In the genomic region with DNA sequence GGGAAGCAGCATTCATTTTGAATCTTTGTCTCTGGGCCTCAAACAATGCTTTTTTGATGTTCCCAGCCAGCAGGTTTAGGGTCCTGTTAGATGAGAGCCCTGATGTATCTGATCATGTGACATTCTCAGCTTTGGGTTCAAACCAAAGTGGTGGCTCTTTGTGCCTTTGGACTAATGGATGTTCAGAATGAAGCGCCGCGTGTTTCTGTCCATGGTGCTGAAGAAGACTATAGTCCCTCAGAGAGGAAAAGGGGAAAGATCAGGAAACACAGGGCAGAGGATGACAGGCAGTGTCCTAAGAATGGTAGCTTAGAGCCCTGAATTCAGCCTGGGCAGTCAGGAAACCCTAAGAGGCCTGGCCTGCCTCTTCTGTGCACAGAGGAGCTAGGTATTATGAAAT, we compare ENCODE assay signal across 9 mouse cellular contexts. TPM values are rescaled to one million over a fixed set of nuclear protein-coding genes. Genes with fewer than 3 reads are reported as not detected.
DNase-seq lines count a peak whose midpoint lies in the region; TF ChIP-seq lines count a peak whose summit lies in the region.
"Had no signal": no experiment of that assay in that cellular context is flagged by ENCODE, and none has a peak within 500 bp of the region (broad histone marks: within the 10 kb centered on the region; RNA-seq: fewer than 3 reads in every experiment).

No protein-coding gene starts in this region.

- in situ Hi-C loops in ES-E14 (cut with MboI; ENCODE audit: low sequenced_read_pairs in 2 of 2, unreplicated experiment in 2 of 2) = no loop called here

- H3K9ac ChIP-seq in ES-E14 (ENCODE audit: insufficient read depth, low read depth, low read length, poor library complexity, severe bottlenecking) = no peak overlapping the region
- H3K9ac ChIP-seq: limb, embryonic 15.5 days had no signal

- no peaks in the 10 kb centered on the region; the same call in 1 of the 2 replicates for H3K27me3 ChIP-seq in limb, embryonic 10.5 days (ENCODE audit: low read depth, poor library complexity, severe bottlenecking)
- H3K27me3 ChIP-seq in splenic B cell, adult 2 months (ENCODE audit: control insufficient read depth, insufficient read depth, low read length, poor library complexity, severe bottlenecking) = no peaks in the 10 kb centered on the region; the same call in 1 of the 2 replicates

- H3K36me3 ChIP-seq in ES-E14 (ENCODE audit: control insufficient read depth, insufficient read depth, low read length, poor library complexity, severe bottlenecking) = no peaks in the 10 kb centered on the region
- no peaks in the 10 kb centered on the region for H3K36me3 ChIP-seq in limb, embryonic 10.5 days
- H3K36me3 ChIP-seq in splenic B cell, adult 2 months (ENCODE audit: control insufficient read depth, insufficient read depth, low read length, poor library complexity, severe bottlenecking) = no peaks in the 10 kb centered on the region
- H3K36me3 ChIP-seq: limb, embryonic 15.5 days had no signal

- no peak overlapping the region for H3K27ac ChIP-seq in ES-E14 (ENCODE audit: insufficient read depth, low read depth, low read length, poor library complexity, severe bottlenecking)
- no peak overlapping the region for H3K27ac ChIP-seq in limb, embryonic 10.5 days
- H3K27ac ChIP-seq: limb, embryonic 15.5 days had no signal

- no peaks in the 10 kb centered on the region for H3K9me3 ChIP-seq in ES-E14 (ENCODE audit: control insufficient read depth, insufficient read depth, low read depth, low read length)
- no peaks in the 10 kb centered on the region for H3K9me3 ChIP-seq in limb, embryonic 10.5 days (replicated peaks)
- H3K9me3 ChIP-seq: limb, embryonic 15.5 days had no signal

- WGBS in limb, embryonic 10.5 days = 0% methylated on average over 3 of the region's 3 CpGs

- peaks cover 0 to 23% of the 10 kb centered on the region in 2 experiments; a peak in 3 of 4 replicates for H3K4me1 ChIP-seq in ES-E14 (ENCODE audit: control insufficient read depth in 2 of 2, insufficient read depth in 2 of 2, low read length in 2 of 2, poor library complexity in 1 of 2)
- H3K4me1 ChIP-seq in limb, embryonic 10.5 days = peaks cover 15% of the 10 kb centered on the region

- peak; percentile 76 for DNase-seq in heart, postnatal 4 days
- no peak for DNase-seq in heart, adult 9 months (ENCODE audit: low spot score in 2 of 2)
- peak; percentile 88 for DNase-seq in ES-E14 (ENCODE audit: low read depth, low spot score)
- DNase-seq in embryo, embryonic 10 days (ENCODE audit: low spot score) = peak; percentile 88
- DNase-seq in limb, embryonic 10.5 days (ENCODE audit: low spot score) = peak; percentile 76
- DNase-seq in splenic B cell, adult 2 months (ENCODE audit: low read depth, low spot score) = peak; percentile 28
- DNase-seq in T-cell, adult 2 months (ENCODE audit: low spot score) = no peak
- no peak for DNase-seq in right cerebral cortex, postnatal 36 days (ENCODE audit: low spot score in 2 of 2)

- no peak overlapping the region for H3K4me3 ChIP-seq in ES-E14 (ENCODE audit: insufficient read depth in 1 of 2, low read depth in 1 of 2, low read length in 2 of 2, poor library complexity in 1 of 2, severe bottlenecking in 1 of 2)
- no peak overlapping the region for H3K4me3 ChIP-seq in limb, embryonic 10.5 days
- H3K4me3 ChIP-seq: limb, embryonic 15.5 days had no signal

TF ChIP-seq in ES-E14, 5 proteins besides CTCF, POLR2A, EP300 and RAD21:
- TF ChIP-seq HCFC1 (IDR thresholded peaks at IDR 0.05; ENCODE audit: borderline replicate concordance, insufficient read depth, low read length) (no peak), CHD2 (IDR thresholded peaks at IDR 0.05; ENCODE audit: low read depth, low read length) (no peak), ZNF384 (IDR thresholded peaks at IDR 0.05; ENCODE audit: low read depth, low read length) (no peak), MAFK (IDR thresholded peaks at IDR 0.05; ENCODE audit: insufficient read depth, low read depth, low read length) (no peak), ZC3H11A (IDR thresholded peaks at IDR 0.05; ENCODE audit: borderline replicate concordance, low read depth, low read length) (no peak)
TF ChIP-seq in ES-E14: peak in this region for 0.

RNA-seq across cellular contexts. Expression of gene Vstm2l, which starts 56.2 kb away (rescaled TPM):
- total RNA-seq in heart, postnatal 4 days (2021) = under 1 TPM in 1 of 2 experiments, not detected in 1; 0.32 TPM
- 0.48 and 0.62 TPM in 2 replicates for total RNA-seq in ES-E14 (2012; rRNA removed)
- not detected in 2 replicates for polyA plus RNA-seq in limb, embryonic 10.5 days (2016; fragmentation: Nextera tagmentation; extraction: Ambion mirVana)

RNA-seq across cellular contexts. Expression of gene Tti1, which starts 57.6 kb away (rescaled TPM):
- total RNA-seq in heart, postnatal 4 days (2021) = 10 to 100 TPM; 25.2 to 27.4 TPM
- 25.3 and 34.1 TPM in 2 replicates for total RNA-seq in ES-E14 (2012; rRNA removed)
- 34.3 and 41.2 TPM in 2 replicates for polyA plus RNA-seq in limb, embryonic 10.5 days (2016; fragmentation: Nextera tagmentation; extraction: Ambion mirVana)

RNA-seq across cellular contexts. Expression of gene Rprd1b, which starts 57.6 kb away (rescaled TPM):
- total RNA-seq in heart, postnatal 4 days (2021) = 10 to 100 TPM; 29.0 to 36.3 TPM
- 11.3 and 13.1 TPM in 2 replicates for total RNA-seq in ES-E14 (2012; rRNA removed)
- polyA plus RNA-seq in limb, embryonic 10.5 days (2016; fragmentation: Nextera tagmentation; extraction: Ambion mirVana) = 54.8 and 64.4 TPM in 2 replicates

Comparison
In these comparisons a context has a peak if more than half of its experiments do, and no peak if none do; other contexts are left out.
1. DNase-seq: peak in heart, postnatal 4 days (single experiment), ES-E14 (single experiment), embryo, embryonic 10 days (single experiment), limb, embryonic 10.5 days (single experiment) and splenic B cell, adult 2 months (single experiment); none in heart, adult 9 months (0 of 2), T-cell, adult 2 months (single experiment) and right cerebral cortex, postnatal 36 days (0 of 2).